Mouse (Mus musculus) adrenal gland, adult (tissue): Measurements from ENCODE around the gene Gm9045.
"Not testable (repeated sequence)": the region's sequence is repeated elsewhere in the genome, so short reads cannot be mapped to it uniquely, and the experiment has no call there.

Source experiments
- DNase-seq, 2 experiments: peaks; one replicate each; pipeline ENCODE4 v3.0.0; 2022 to 2023; ENCODE audit warnings: low spot score in 1 of 2; ENCODE audit not compliant: inconsistent age in 2 of 2

Gene Gm9045

DNA sequence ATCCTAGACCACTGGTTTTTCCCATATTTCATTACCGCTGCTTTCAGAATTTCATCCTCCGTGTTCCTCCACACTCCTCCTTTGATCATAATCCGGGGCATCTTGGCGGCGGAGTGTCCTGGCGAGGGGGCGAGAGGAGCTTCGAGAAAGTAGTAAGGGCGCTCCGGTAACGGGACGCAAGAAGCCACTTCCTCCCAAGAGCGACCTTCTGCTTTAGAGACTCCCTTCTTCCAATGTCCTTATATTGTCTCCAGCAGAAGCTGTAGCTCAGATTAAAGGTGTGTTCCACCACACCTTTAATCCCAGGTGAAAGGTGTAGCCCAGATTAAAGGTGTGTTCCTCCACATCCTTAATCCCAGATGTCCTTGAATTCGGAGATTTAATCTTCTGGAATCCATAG lies at the start of gene Gm9045:
TSS of gene Gm9045 (minus strand) at position 101 of the 400 bp plus-strand sequence.
- DNase-seq = not testable (repeated sequence)

DNA sequence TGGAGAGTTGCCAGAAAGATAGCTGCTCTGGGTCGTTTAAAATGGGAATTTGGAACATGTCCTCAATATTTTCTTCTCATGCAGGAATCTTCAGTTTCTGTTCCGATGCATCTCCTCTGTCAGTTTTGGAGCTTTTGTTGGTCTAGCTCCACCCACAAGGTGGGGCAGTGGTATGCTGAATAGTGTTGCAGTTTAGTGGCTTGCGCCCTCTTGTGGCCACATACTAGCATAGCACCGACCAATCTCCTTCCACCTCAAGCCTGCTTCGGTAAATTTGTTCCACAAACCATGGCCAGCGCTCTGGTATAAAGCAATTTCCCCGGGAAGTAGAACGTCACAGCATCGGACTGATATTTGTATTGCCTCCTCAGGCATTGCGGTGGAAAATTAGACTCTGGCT lies 32.8 kb upstream of the Gm9045 start:
- peak; percentile 74 to 91 for DNase-seq

DNA sequence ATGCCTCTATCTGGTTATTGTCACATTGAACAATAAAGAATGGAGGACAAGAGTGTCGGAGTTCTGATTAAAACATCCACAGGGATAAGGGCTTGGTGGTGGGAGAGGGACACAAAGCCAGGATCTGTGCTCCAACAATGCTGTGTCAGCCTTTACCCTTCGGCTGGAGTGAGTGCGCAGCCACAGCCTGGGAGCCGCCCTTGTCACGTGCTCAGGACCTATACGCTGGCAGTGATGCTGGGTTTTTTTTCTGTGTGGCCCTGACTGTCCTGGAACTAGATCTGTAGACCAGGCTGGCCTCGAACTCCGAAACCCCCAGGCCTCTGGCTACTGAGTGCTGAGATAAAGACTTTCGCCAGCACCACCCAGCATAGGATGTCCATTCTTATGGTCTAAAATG lies 31.9 kb upstream of the Gm9045 start:
- no peak for DNase-seq

DNA sequence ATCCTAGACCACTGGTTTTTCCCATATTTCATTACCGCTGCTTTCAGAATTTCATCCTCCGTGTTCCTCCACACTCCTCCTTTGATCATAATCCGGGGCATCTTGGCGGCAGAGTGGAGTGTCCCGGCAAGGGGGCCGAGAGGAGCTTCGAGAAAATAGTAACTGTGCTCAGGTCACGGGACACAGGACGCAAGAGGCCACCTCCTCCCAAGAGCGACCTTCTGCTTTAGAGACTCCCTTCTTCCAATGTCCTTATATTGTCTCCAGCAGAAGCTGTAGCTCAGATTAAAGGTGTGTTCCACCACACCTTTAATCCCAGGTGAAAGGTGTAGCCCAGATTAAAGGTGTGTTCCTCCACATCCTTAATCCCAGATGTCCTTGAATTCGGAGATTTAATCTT lies 16.4 kb upstream of the Gm9045 start, which contains the start of gene Gm9049:
TSS of gene Gm9049 (minus strand) at position 101 of the 400 bp plus-strand sequence.
- not testable (repeated sequence) for DNase-seq

DNA sequence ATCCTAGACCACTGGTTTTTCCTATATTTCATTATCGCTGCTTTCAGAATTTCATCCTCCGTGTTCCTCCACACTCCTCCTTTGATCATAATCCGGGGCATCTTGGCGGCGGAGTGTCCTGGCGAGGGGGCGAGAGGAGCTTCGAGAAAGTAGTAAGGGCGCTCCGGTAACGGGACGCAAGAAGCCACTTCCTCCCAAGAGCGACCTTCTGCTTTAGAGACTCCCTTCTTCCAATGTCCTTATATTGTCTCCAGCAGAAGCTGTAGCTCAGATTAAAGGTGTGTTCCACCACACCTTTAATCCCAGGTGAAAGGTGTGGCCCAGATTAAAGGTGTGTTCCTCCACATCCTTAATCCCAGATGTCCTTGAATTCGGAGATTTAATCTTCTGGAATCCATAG lies 10.9 kb upstream of the Gm9045 start, which contains the start of gene Gm9048:
TSS of gene Gm9048 (minus strand) at position 101 of the 400 bp plus-strand sequence.
- DNase-seq = not testable (repeated sequence)

DNA sequence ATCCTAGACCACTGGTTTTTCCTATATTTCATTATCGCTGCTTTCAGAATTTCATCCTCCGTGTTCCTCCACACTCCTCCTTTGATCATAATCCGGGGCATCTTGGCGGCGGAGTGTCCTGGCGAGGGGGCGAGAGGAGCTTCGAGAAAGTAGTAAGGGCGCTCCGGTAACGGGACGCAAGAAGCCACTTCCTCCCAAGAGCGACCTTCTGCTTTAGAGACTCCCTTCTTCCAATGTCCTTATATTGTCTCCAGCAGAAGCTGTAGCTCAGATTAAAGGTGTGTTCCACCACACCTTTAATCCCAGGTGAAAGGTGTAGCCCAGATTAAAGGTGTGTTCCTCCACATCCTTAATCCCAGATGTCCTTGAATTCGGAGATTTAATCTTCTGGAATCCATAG lies 5.5 kb upstream of the Gm9045 start, which contains the start of gene Gm9046:
TSS of gene Gm9046 (minus strand) at position 101 of the 400 bp plus-strand sequence.
- not testable (repeated sequence) for DNase-seq

DNA sequence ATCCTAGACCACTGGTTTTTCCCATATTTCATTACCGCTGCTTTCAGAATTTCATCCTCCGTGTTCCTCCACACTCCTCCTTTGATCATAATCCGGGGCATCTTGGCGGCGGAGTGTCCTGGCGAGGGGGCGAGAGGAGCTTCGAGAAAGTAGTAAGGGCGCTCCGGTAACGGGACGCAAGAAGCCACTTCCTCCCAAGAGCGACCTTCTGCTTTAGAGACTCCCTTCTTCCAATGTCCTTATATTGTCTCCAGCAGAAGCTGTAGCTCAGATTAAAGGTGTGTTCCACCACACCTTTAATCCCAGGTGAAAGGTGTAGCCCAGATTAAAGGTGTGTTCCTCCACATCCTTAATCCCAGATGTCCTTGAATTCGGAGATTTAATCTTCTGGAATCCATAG lies 5.3 kb downstream of the Gm9045 start, which contains the start of gene Gm9044:
TSS of gene Gm9044 (minus strand) at position 101 of the 400 bp plus-strand sequence.
- not testable (repeated sequence) for DNase-seq

DNA sequence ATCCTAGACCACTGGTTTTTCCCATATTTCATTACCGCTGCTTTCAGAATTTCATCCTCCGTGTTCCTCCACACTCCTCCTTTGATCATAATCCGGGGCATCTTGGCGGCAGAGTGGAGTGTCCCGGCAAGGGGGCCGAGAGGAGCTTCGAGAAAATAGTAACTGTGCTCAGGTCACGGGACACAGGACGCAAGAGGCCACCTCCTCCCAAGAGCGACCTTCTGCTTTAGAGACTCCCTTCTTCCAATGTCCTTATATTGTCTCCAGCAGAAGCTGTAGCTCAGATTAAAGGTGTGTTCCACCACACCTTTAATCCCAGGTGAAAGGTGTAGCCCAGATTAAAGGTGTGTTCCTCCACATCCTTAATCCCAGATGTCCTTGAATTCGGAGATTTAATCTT lies 10.8 kb downstream of the Gm9045 start, which contains the start of gene Gm9040:
TSS of gene Gm9040 (minus strand) at position 101 of the 400 bp plus-strand sequence.
- not testable (repeated sequence) for DNase-seq

DNA sequence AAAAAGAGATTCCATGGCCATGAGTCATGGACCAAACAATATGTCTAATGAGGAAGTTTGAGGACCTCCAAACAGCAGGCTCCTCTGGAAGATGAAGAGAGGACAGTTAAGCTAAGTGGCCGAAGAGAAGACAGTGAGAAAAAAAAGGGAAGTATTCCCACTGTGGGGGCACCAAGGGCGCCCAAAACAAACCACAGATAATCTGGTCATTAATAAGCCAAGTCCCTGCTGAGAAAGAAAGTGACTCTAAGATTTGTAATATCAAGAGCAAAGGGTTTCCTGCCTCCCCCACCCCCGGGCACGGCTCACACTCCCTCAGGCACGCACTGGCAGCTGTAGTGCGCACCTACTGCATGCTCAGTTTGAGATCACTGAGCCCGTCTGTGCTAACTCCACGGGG lies 18.6 kb downstream of the Gm9045 start:
- no peak for DNase-seq

DNA sequence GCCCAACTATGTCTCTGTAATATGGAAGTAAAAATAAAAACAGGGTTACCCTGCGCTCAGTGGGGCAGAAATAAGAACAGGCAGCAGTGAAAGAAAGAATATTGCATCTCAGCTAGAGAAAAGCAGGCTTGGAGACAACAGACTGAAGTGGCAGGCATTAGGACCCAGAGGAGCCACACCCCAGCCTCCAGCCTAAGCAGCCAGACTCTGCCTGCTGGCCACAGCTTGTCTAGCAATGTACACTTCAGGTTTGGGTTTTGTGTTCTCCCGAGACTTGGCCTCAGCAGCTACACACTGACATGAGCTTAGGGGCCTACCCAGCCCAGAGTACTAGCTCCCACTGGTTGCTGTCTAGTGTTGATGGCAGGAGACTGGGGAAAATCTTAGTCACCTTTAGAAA lies 35.5 kb downstream of the Gm9045 start:
- DNase-seq = not testable (repeated sequence)

DNA sequence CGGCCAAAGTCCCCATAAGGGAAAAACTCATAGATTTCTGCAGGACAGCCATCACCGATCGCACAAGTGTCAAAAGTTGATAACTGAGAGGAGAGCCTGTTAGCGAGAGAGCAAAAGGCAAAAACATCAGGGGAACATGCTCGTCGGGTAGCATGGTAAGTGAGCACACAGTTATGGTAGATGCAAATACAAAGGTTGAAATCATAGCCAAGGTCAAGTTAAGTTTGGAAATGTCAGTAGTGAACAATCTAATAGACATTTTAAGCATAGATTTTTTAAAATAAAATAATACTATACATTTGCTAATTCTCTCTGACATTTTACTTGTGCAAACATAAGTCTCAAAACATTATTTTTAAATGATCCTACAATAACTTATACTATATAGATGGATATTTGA lies 42.7 kb downstream of the Gm9045 start, which contains the start of gene Iltifb:
TSS of gene Iltifb (minus strand) at position 101 of the 400 bp plus-strand sequence.
- no peak for DNase-seq
